Mouse (Mus musculus) lung, postnatal 36 days (tissue): ENCODE results near the gene Cdkn1c.

ENCODE experiments used
- DNase-seq: peaks from one replicate; pipeline ENCODE4 v3.0.0; 2022; ENCODE audit warnings: mixed read lengths

Cdkn1c gene

GRCm38 (mm10) chr7:143473347-143474101, 12.7 kb upstream of the Cdkn1c start, which contains the start of gene Slc22a18:
Gene Slc22a18, plus strand, starts transcription at chr7:143473736.
- DNase-seq = peak; percentile 80

- DNase-seq = peak; percentile 77
Observed at GRCm38 (mm10) chr7:143469946-143470345, 9.1 kb upstream of the Cdkn1c start.

GRCm38 (mm10) chr7:143467714-143468113, 6.9 kb upstream of the Cdkn1c start:
- no peak for DNase-seq

GRCm38 (mm10) chr7:143466099-143466677, 5.3 kb upstream of the Cdkn1c start:
- peak; percentile 86 for DNase-seq

- DNase-seq = peak; percentile 57
Observed at GRCm38 (mm10) chr7:143464811-143465560, 4.1 kb upstream of the Cdkn1c start.

- peak; percentile 76 for DNase-seq
Observed at GRCm38 (mm10) chr7:143463865-143464415, 3.1 kb upstream of the Cdkn1c start.

GRCm38 (mm10) chr7:143462516-143462915, 1.7 kb upstream of the Cdkn1c start:
- no peak for DNase-seq

- no peak for DNase-seq
Observed at GRCm38 (mm10) chr7:143461920-143462319, 1.1 kb upstream of the Cdkn1c start.

GRCm38 (mm10) chr7:143461294-143461870, 532 bp upstream of the Cdkn1c start:
- no peak for DNase-seq

- no peak for DNase-seq
Observed at GRCm38 (mm10) chr7:143460217-143460834, 524 bp downstream of the Cdkn1c start.

GRCm38 (mm10) chr7:143459332-143460211, 1.3 kb downstream of the Cdkn1c start:
- DNase-seq = peak; percentile 44

- no peak for DNase-seq
Observed at GRCm38 (mm10) chr7:143458963-143459331, 1.9 kb downstream of the Cdkn1c start.

GRCm38 (mm10) chr7:143447130-143447529, 13.7 kb downstream of the Cdkn1c start:
- no peak for DNase-seq

GRCm38 (mm10) chr7:143445651-143446460, 15.0 kb downstream of the Cdkn1c start:
- DNase-seq = no peak

GRCm38 (mm10) chr7:143444955-143445648, 15.7 kb downstream of the Cdkn1c start:
- DNase-seq = no peak

GRCm38 (mm10) chr7:143444580-143444954, 16.3 kb downstream of the Cdkn1c start:
- no peak for DNase-seq

- no peak for DNase-seq
Observed at GRCm38 (mm10) chr7:143438965-143439364, 21.9 kb downstream of the Cdkn1c start.

GRCm38 (mm10) chr7:143437894-143438581, 22.8 kb downstream of the Cdkn1c start:
- DNase-seq = no peak

GRCm38 (mm10) chr7:143437231-143437893, 23.5 kb downstream of the Cdkn1c start:
- no peak for DNase-seq
